Comparison of ENCODE assay signal across 12 mouse cellular contexts in the genomic region with DNA sequence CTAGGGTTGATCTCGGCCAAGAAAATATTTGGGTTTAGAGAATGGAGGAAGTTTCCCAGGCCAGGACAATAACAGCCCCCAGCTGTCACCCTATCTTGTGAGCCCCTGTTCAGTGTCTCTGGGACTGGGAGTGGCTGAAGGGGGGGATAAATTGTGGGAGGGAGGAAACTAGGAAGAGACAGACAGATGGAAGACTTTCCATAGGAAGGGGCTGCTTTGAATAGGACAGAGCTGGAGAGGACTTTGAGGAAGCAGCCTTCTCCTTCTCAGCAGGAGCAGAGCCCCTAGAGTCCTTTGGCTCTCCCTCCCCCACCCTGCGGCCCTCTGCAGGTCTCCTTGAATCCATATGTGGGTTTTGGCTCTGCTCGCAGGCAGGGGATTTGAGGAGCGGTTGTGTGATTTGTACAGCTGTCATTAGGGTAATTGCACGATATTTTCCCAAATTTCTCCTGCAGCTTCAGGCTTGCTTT.
DNase-seq lines count a peak whose midpoint lies in the region; ATAC-seq lines count a peak whose summit lies in the region.
"Had no signal": no experiment of that assay in that cellular context is flagged by ENCODE, and none has a peak within 500 bp of the region (broad histone marks: within the 10 kb centered on the region; RNA-seq: fewer than 3 reads in every experiment).

No protein-coding gene starts in this region.

- 24% methylated on average over 5 of the region's 5 CpGs for WGBS in limb, embryonic 13.5 days
- 24% methylated on average over 5 of the region's 5 CpGs for WGBS in limb, embryonic 10.5 days
- 39% methylated on average over 5 of the region's 5 CpGs for whole genome bisulfite sequencing in embryonic facial prominence, embryonic 15.5 days

- no peak overlapping the region for H3K4me2 ChIP-seq in limb, embryonic 13.5 days (replicated peaks)
- 0 out of 2 replicates have a peak overlapping the region, but pooled peaks have one; percentile 8 for H3K4me2 ChIP-seq in embryonic facial prominence, embryonic 15.5 days (replicated peaks)
- H3K4me2 ChIP-seq: liver, embryonic 13.5 days had no signal

- H3K27me3 ChIP-seq in limb, embryonic 13.5 days = peaks cover 44% of the 10 kb centered on the region
- H3K27me3 ChIP-seq in limb, embryonic 10.5 days (ENCODE audit: low read depth, poor library complexity, severe bottlenecking) = peaks cover 99% of the 10 kb centered on the region
- H3K27me3 ChIP-seq in embryonic facial prominence, embryonic 15.5 days = peaks cover 37% of the 10 kb centered on the region
- H3K27me3 ChIP-seq: liver, embryonic 13.5 days had no signal

- H3K27ac ChIP-seq in limb, embryonic 13.5 days = no peak overlapping the region
- H3K27ac ChIP-seq in limb, embryonic 10.5 days = no peak overlapping the region
- no peak overlapping the region for H3K27ac ChIP-seq in embryonic facial prominence, embryonic 15.5 days (replicated peaks)
- H3K27ac ChIP-seq: liver, embryonic 13.5 days had no signal

- H3K9ac ChIP-seq in limb, embryonic 13.5 days = no peak overlapping the region
- no peak overlapping the region for H3K9ac ChIP-seq in embryonic facial prominence, embryonic 15.5 days
- H3K9ac ChIP-seq: liver, embryonic 13.5 days had no signal

- peaks cover 35% of the 10 kb centered on the region; the same call in 1 of the 2 replicates for H3K4me1 ChIP-seq in limb, embryonic 13.5 days
- peaks cover 37% of the 10 kb centered on the region for H3K4me1 ChIP-seq in limb, embryonic 10.5 days
- H3K4me1 ChIP-seq in embryonic facial prominence, embryonic 15.5 days = peaks cover 6% of the 10 kb centered on the region; the same call in 1 of the 2 replicates
- H3K4me1 ChIP-seq: liver, embryonic 13.5 days; megakaryocyte, embryonic 14.5 days had no signal

- no peak overlapping the region for H3K4me3 ChIP-seq in limb, embryonic 13.5 days
- H3K4me3 ChIP-seq in limb, embryonic 10.5 days = no peak overlapping the region
- H3K4me3 ChIP-seq in embryonic facial prominence, embryonic 15.5 days (replicated peaks) = no peak overlapping the region
- H3K4me3 ChIP-seq: liver, embryonic 13.5 days; megakaryocyte, embryonic 14.5 days had no signal

- H3K36me3 ChIP-seq in limb, embryonic 13.5 days = no peaks in the 10 kb centered on the region
- no peaks in the 10 kb centered on the region for H3K36me3 ChIP-seq in limb, embryonic 10.5 days
- H3K36me3 ChIP-seq in embryonic facial prominence, embryonic 15.5 days = no peaks in the 10 kb centered on the region
- H3K36me3 ChIP-seq: liver, embryonic 13.5 days had no signal

- 0 out of 2 replicates have a peak, but pooled peaks have one; percentile 28 for ATAC-seq in limb, embryonic 13.5 days (ENCODE audit: low FRiP score, low read depth)
- no peak for ATAC-seq in embryonic facial prominence, embryonic 15.5 days (ENCODE audit: insufficient number of reproducible peaks, low FRiP score, low TSS enrichment, low read depth)
- no peak for ATAC-seq in CD4-positive, CD25-positive, alpha-beta regulatory T cell, adult 4 months

- no peaks in the 10 kb centered on the region for H3K9me3 ChIP-seq in limb, embryonic 13.5 days
- H3K9me3 ChIP-seq in limb, embryonic 10.5 days (replicated peaks) = no peaks in the 10 kb centered on the region
- H3K9me3 ChIP-seq in embryonic facial prominence, embryonic 15.5 days (replicated peaks) = no peaks in the 10 kb centered on the region
- H3K9me3 ChIP-seq: liver, embryonic 13.5 days; megakaryocyte, embryonic 14.5 days had no signal

- peak; percentile 93 for DNase-seq in heart, adult 11 months
- no peak for DNase-seq in heart, adult 18-20 months
- DNase-seq in limb, embryonic 10.5 days (ENCODE audit: low spot score) = no peak
- peak; percentile 7 for DNase-seq in kidney, postnatal 14 days
- no peak for DNase-seq in layer of hippocampus, adult 8-10 months (ENCODE audit: low spot score in 2 of 2)
- DNase-seq: adrenal gland, postnatal 25 days; liver, embryonic 13.5 days; right cerebral cortex, adult 18-20 months had no signal

Comparison
In these comparisons a context has a peak if more than half of its experiments do, and no peak if none do; other contexts are left out.
1. DNase-seq: peak in heart, adult 11 months (single experiment) and kidney, postnatal 14 days (single experiment); none in heart, adult 18-20 months (0 of 2), limb, embryonic 10.5 days (single experiment) and layer of hippocampus, adult 8-10 months (0 of 2).